Mouse (Mus musculus) CH12.LX (cell line): ENCODE results near the gene Cd300e.

Experiments used
- CHD2 ChIP-seq: IDR thresholded peaks from 2 replicates; pipeline ENCODE4 v1.6.1; 2011; ENCODE audit warnings: low read length, improper control_type of control experiment
- CTCF ChIP-seq, 2 experiments: IDR thresholded peaks in 1 of 2; conservative IDR thresholded peaks in 1 of 2; 2 replicates each; pipeline ENCODE4 v1.5.1; 2011 to 2012; ENCODE audit warnings: low read depth in 2 of 2, low read length in 2 of 2, improper control_type of control experiment in 1 of 2, inconsistent platforms in 1 of 2, mild to moderate bottlenecking in 1 of 2, moderate library complexity in 1 of 2
- ELF1 ChIP-seq: IDR thresholded peaks from 2 replicates; pipeline ENCODE4 v1.6.1; 2014; ENCODE audit warnings: low read depth, mild to moderate bottlenecking, inconsistent platforms, low read length, improper control_type of control experiment
- EP300 ChIP-seq: IDR thresholded peaks from 2 replicates; pipeline ENCODE4 v1.6.1; 2011; ENCODE audit warnings: low read length, improper control_type of control experiment
- JUN ChIP-seq: IDR thresholded peaks from 2 replicates; pipeline ENCODE4 v1.6.1; 2011; ENCODE audit warnings: low read depth, mild to moderate bottlenecking, low read length, improper control_type of control experiment, moderate library complexity; ENCODE audit not compliant: insufficient read depth
- POLR2A ChIP-seq: IDR thresholded peaks from 2 replicates; pipeline ENCODE4 v1.6.1; 2011; ENCODE audit warnings: low read depth, mild to moderate bottlenecking, improper control_type of control experiment, low read length
- TBP ChIP-seq: conservative IDR thresholded peaks from 2 replicates; pipeline ENCODE4 v1.6.1; 2011; ENCODE audit warnings: low read depth, low read length, improper control_type of control experiment
- TCF12 ChIP-seq: IDR thresholded peaks from 2 replicates; pipeline ENCODE4 v1.6.1; 2014; ENCODE audit warnings: low read depth, mild to moderate bottlenecking, inconsistent platforms, low read length, improper control_type of control experiment
- USF2 ChIP-seq: conservative IDR thresholded peaks from 2 replicates; pipeline ENCODE4 v1.6.1; 2011; ENCODE audit warnings: low read depth, low read length, improper control_type of control experiment
- ZMIZ1 ChIP-seq: IDR thresholded peaks from 2 replicates; pipeline ENCODE4 v1.6.1; 2012; ENCODE audit warnings: low read depth, mild to moderate bottlenecking, inconsistent platforms, low read length, improper control_type of control experiment
- ZNF384 ChIP-seq: IDR thresholded peaks from 2 replicates; pipeline ENCODE4 v1.6.1; 2012; ENCODE audit warnings: low read depth, low read length, improper control_type of control experiment, inconsistent platforms

DNA sequence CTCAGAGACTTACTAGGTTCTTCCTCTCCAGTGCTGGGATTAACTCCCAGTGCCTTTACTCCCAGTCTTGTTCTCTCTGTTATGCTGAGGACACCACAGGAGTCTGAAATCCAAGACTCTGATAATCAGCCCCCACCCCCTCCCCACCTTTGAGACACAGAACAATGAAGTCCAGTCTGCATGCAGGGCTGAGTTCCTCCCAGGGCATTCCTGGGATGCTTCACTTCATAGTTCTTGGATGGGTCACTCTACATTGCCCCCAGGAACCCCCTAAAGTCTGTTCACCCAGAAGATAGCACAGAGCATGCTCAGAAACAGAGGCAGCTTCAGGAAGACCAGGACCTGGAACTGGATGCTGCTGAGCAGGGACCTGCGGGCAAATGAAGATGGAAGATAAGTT lies 9.0 kb downstream of the Cd300e start:
- TF ChIP-seq ELF1, result no peak
- no peak for TF ChIP-seq JUN
- TF ChIP-seq ZNF384, result no peak
- TF ChIP-seq CTCF (conservative IDR thresholded peaks at IDR 0.05 in 1 of 2, IDR thresholded peaks at IDR 0.05 in 1 of 2; ENCODE audit: low read depth in 2 of 2, low read length in 2 of 2), result no peak
- no peak for TF ChIP-seq USF2
- TF ChIP-seq POLR2A, result no peak
- no peak for TF ChIP-seq CHD2
- no peak for TF ChIP-seq ZMIZ1
- TF ChIP-seq TCF12, result no peak
- TF ChIP-seq TBP, result no peak
- TF ChIP-seq EP300, result no peak
